Mouse (Mus musculus) stomach, embryonic 15.5 days (tissue): ENCODE measurements around the gene Kcnn1. TPM values are rescaled to one million over a fixed set of nuclear protein-coding genes. Genes with fewer than 3 reads are reported as not detected.

ENCODE experiments used
- ATAC-seq: fragments of 200-750 bp; cut with Nextera tagmentation; 2 replicates; pipeline ENCODE4 v1.8.0; 2017; ENCODE audit warnings: low read depth, moderate number of reproducible peaks, moderate TSS enrichment; ENCODE audit not compliant: insufficient read depth, low FRiP score
- H3K27ac ChIP-seq: fragments of 300-500 bp; sonication (generic); 2 replicates; pipeline ENCODE4 v1.5.1; 2015; ENCODE audit warnings: mild to moderate bottlenecking, inconsistent platforms
- H3K27me3 ChIP-seq: fragments of 300-500 bp; sonication (generic); replicated peaks from 2 replicates; pipeline ENCODE4 v1.6.1; 2015; ENCODE audit warnings: inconsistent platforms
- H3K36me3 ChIP-seq: fragments of 300-500 bp; sonication (generic); 2 replicates; pipeline ENCODE4 v1.6.1; 2015; ENCODE audit warnings: inconsistent platforms
- H3K4me1 ChIP-seq: fragments of 300-500 bp; sonication (generic); 2 replicates; pipeline ENCODE4 v1.6.1; 2015; ENCODE audit warnings: inconsistent platforms
- H3K4me2 ChIP-seq: fragments of 300-500 bp; sonication (generic); 2 replicates; pipeline ENCODE4 v1.6.1; 2015; ENCODE audit warnings: mild to moderate bottlenecking, inconsistent platforms
- H3K4me3 ChIP-seq: fragments of 300-500 bp; sonication (generic); replicated peaks from 2 replicates; pipeline ENCODE4 v1.5.1; 2015; ENCODE audit warnings: inconsistent platforms
- H3K9ac ChIP-seq: fragments of 300-500 bp; sonication (generic); 2 replicates; pipeline ENCODE4 v1.6.1; 2015; ENCODE audit warnings: inconsistent platforms
- H3K9me3 ChIP-seq: fragments of 300-500 bp; sonication (generic); 2 replicates; pipeline ENCODE4 v1.6.1; 2016; ENCODE audit warnings: inconsistent platforms
- WGBS: fragments of 180-500 bp; shearing (Covaris S2); methylation state at CpG from one replicate; pipeline ENCODE4 v1.1.7; 2015; 5-methylcytosine and 5-hydroxymethylcytosine counted together
- microRNA-seq: library from miRNA; unstranded; fragments of <30 nt; microRNA quantifications from one replicate; pipeline ENCODE4, GENCODE M21; 2016
- polyA plus RNA-seq: library from polyadenylated mRNA; unstranded; fragments of >200 nt; fragmentation: Nextera tagmentation; extraction: Ambion mirVana; gene quantifications from 2 replicates; pipeline ENCODE4 v1.2.1, GENCODE M21; 2015

Gene Kcnn1
- polyA plus RNA-seq, 1 experiment from 2014 or later: 1.5 TPM

DNA sequence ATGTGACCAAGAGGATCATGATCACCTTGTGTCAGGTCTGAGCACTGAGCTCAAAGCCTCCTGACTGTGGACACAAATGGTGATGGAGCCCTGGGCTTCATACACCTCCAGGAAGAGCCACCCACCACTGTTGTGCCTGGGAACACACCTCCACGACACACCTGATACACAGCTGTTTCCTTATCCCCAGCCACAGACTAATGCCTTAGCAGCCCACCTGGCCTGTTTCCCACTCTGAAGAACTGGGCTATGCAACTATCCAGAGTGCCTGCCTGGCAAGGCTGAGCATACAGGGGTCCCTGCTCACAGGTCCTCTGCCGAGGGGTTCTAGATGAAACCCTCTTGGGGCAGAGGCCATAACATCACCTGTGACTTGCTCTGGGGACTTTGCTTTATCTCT is 68.8 kb downstream of the Kcnn1 start:
- Histone ChIP-seq H3K9ac (no peak overlapping the region), H3K27me3 (peaks cover 5% of the 10 kb centered on the region), H3K4me1 (peaks cover 43% of the 10 kb centered on the region), H3K4me2 (no peak overlapping the region; the same call in 1 of the 2 replicates), H3K4me3 (no peak overlapping the region), H3K36me3 (no peaks in the 10 kb centered on the region), H3K9me3 (no peaks in the 10 kb centered on the region), H3K27ac (peak overlapping the region; percentile 31; the same call in 1 of the 2 replicates)
- 69% methylated on average over 2 of the region's 2 CpGs for WGBS
- no peak for ATAC-seq

DNA sequence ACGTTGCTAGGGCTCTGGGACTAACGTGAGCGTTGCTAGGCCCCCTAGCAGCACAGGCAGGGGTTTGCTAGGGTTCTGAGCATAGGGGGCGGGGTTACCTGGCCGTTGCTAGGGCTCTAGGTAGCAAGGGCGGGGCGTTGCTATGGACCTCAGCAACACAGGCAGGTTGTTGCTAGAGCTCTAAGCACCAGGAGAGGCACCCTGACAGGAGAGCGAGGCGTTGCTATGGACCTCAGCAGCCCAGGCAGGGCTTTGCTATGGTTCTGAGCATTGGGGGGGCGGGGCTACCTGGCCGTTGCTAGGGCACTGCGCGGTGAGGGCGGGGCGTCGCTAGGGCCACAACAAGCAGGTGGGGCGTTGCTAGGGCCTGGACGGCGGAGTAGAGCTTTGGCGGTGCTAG is 70.4 kb downstream of the Kcnn1 start:
- ATAC-seq: peak; percentile 48
- Histone ChIP-seq H3K9me3 (no peaks in the 10 kb centered on the region), H3K4me1 (peaks cover 37% of the 10 kb centered on the region), H3K4me3 (peak overlapping the region; percentile 75), H3K36me3 (0 out of 2 replicates have a peak, but pooled peaks cover 7% of the 10 kb centered on the region), H3K4me2 (peak overlapping the region; percentile 96), H3K9ac (no peak overlapping the region), H3K27ac (peak overlapping the region; percentile 85), H3K27me3 (no peaks in the 10 kb centered on the region)
- whole genome bisulfite sequencing: under 1% methylated on average over 18 of the region's 20 CpGs

Small RNA genes within 50 kb of the gene (microRNA-seq; reads per million reads assigned to microRNA genes)
- gene Mir7067 (1.2 reads per million), gene Mir7240 (not detected)

Other genes with a start within 250 kb of the Kcnn1 start
- gene Lrrc25, start 247.1 kb downstream of the Kcnn1 start, polyA plus RNA-seq: 3.7 and 3.9 TPM in 2 replicates
- gene Gdf15, start 230.8 kb downstream of the Kcnn1 start, polyA plus RNA-seq: 0.95 and 1.4 TPM in 2 replicates
- 49.9 and 57.9 TPM in 2 replicates for gene Pgpep1, start 202.9 kb downstream of the Kcnn1 start, polyA plus RNA-seq
- gene Lsm4, start 190.0 kb downstream of the Kcnn1 start, polyA plus RNA-seq: 271 and 297 TPM in 2 replicates
- gene Jund, start 164.3 kb downstream of the Kcnn1 start, polyA plus RNA-seq: 84.4 and 84.6 TPM in 2 replicates
- 0.04 TPM in 1 of 2 replicates, not detected in the other for gene Iqcn, start 159.8 kb downstream of the Kcnn1 start, polyA plus RNA-seq
- 1.1 and 1.9 TPM in 2 replicates for gene Gm3336, start 144.7 kb downstream of the Kcnn1 start, polyA plus RNA-seq
- 0.45 and 0.50 TPM in 2 replicates for gene Pde4c, start 139.5 kb downstream of the Kcnn1 start, polyA plus RNA-seq
- 20.9 and 24.0 TPM in 2 replicates for gene Rab3a, start 108.6 kb downstream of the Kcnn1 start, polyA plus RNA-seq
- gene Mpv17l2, start 102.3 kb downstream of the Kcnn1 start, polyA plus RNA-seq: 44.4 and 51.3 TPM in 2 replicates
- 58.1 and 58.4 TPM in 2 replicates for gene Pik3r2, start 86.5 kb downstream of the Kcnn1 start, polyA plus RNA-seq
- gene Mast3, start 58.2 kb downstream of the Kcnn1 start, polyA plus RNA-seq: 13.3 and 16.5 TPM in 2 replicates
- 0.26 and 0.43 TPM in 2 replicates for gene Il12rb1, start 54.8 kb downstream of the Kcnn1 start, polyA plus RNA-seq
- gene Arrdc2, start 23.5 kb downstream of the Kcnn1 start, polyA plus RNA-seq: 6.5 and 7.0 TPM in 2 replicates
- 90.9 and 91.3 TPM in 2 replicates for gene Ccdc124, start 10.7 kb upstream of the Kcnn1 start, polyA plus RNA-seq
- 4.1 and 6.0 TPM in 2 replicates for gene Slc5a5, start 29.5 kb upstream of the Kcnn1 start, polyA plus RNA-seq
- 3,920 and 3,932 TPM in 2 replicates for gene Rpl18a, start 34.2 kb upstream of the Kcnn1 start, polyA plus RNA-seq
- gene Map1s, start 42.7 kb upstream of the Kcnn1 start, polyA plus RNA-seq: 39.5 and 44.7 TPM in 2 replicates